Mouse (Mus musculus) small intestine, adult 2 months (tissue): Measurements from ENCODE around the gene Fbxo42.

Source experiments
- CTCF ChIP-seq: fragments of 200-500 bp; IDR thresholded peaks from 2 replicates; pipeline ENCODE4 v1.5.1; 2012; ENCODE audit warnings: low read depth, mild to moderate bottlenecking, control low read depth, inconsistent platforms, low read length, moderate library complexity, mixed read lengths; ENCODE audit not compliant: insufficient replicate concordance, insufficient read length; ENCODE audit errors: extremely low read depth
- POLR2A ChIP-seq: fragments of 200-500 bp; IDR thresholded peaks from 2 replicates; pipeline ENCODE4 v1.6.1; 2012; ENCODE audit warnings: low read depth, mild to moderate bottlenecking, control low read depth, inconsistent platforms, low read length, moderate library complexity

- TF ChIP-seq CTCF, result no peak
- TF ChIP-seq POLR2A, result no peak
Measured at GRCm38 (mm10) chr4:141244401-141244800, 96.7 kb downstream of the Fbxo42 start.
